Mouse (Mus musculus): ENCODE measurements around the gene B9d1. TPM values are rescaled to one million over a fixed set of nuclear protein-coding genes. Genes with fewer than 3 reads are reported as not detected.

B9d1 gene
- polyA plus RNA-seq (2016; fragmentation: Nextera tagmentation; extraction: Ambion mirVana): 37.5 and 38.5 TPM in 2 replicates

DNA sequence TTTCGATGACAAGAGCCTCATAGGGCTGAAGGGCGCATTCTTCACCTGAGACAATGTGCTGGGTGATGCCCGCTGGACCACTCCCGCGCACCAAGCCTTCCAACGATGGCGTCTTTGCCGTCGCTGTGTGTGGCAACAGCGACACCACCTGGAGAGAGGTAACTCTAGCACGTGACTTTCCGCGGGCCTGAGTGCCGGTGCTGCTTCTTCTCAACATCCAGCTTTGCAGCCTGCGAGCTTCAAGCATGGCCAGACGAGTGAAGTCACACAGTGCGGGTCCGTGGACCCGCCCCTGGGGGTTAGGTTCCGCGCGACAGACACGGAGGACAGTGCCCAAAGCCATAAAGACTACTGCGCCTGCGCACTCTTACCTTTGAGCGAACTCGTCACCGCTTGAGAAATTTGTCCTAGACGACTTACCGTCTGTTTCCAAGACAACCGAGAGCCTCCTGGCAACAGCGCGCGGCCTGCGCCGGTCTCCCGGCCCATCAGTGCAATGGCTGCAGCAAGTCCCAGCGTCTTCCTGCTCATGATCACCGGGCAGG, at the start of gene B9d1:
Gene B9d1, plus strand, starts transcription at position 432 of the 545 bp plus-strand sequence.
- Histone ChIP-seq H3K9me3 (no peaks in the 10 kb centered on the region), H3K4me1 (replicated peaks) (peaks cover 21% of the 10 kb centered on the region), H3K27me3 (no peaks in the 10 kb centered on the region), H3K9ac (replicated peaks) (peak within 1 kb of the TSS; percentile 63), H3K4me2 (peak within 1 kb of the TSS; percentile 54), H3K36me3 (peaks cover 15% of the 10 kb centered on the region; the same call in 1 of the 2 replicates), H3K4me3 (replicated peaks) (peak within 1 kb of the TSS; percentile 59), H3K27ac (peak within 1 kb of the TSS; percentile 85)
- WGBS: under 1% methylated on average over 39 of the region's 39 CpGs
- ATAC-seq (ENCODE audit: insufficient number of reproducible peaks, insufficient read depth, low FRiP score, low TSS enrichment, low read depth): peak; percentile 91

DNA sequence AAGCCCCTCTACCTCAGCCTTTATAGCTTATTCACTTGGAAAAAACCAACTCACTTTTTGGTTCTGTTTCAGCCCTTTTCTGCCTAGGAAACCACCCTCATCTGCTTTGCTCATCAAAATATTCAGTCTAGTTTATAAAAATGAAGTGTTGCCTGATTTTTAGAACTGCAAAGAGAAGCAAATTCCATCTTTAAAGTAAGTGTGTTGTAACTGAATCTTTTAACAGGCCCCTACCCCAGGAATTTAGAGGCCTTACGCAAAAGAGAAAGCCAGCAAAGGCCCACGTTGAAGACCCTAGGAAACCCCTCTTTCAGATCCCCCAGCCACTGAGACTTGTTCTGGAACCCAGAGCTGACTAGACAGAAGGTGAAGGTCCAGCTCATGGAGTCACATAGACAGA, 40.9 kb upstream of the B9d1 start:
- Histone ChIP-seq H3K27ac (0 out of 2 replicates have a peak overlapping the region, but pooled peaks have one; percentile 50), H3K4me3 (replicated peaks) (no peak overlapping the region), H3K9me3 (peaks cover 6% of the 10 kb centered on the region; the same call in 1 of the 2 replicates), H3K36me3 (no peaks in the 10 kb centered on the region), H3K27me3 (no peaks in the 10 kb centered on the region), H3K9ac (replicated peaks) (no peak overlapping the region), H3K4me2 (no peak overlapping the region), H3K4me1 (replicated peaks) (no peaks in the 10 kb centered on the region)
- no peak for ATAC-seq (ENCODE audit: insufficient number of reproducible peaks, insufficient read depth, low FRiP score, low TSS enrichment, low read depth)
- 48% methylated on average over 2 of the region's 2 CpGs for WGBS

DNA sequence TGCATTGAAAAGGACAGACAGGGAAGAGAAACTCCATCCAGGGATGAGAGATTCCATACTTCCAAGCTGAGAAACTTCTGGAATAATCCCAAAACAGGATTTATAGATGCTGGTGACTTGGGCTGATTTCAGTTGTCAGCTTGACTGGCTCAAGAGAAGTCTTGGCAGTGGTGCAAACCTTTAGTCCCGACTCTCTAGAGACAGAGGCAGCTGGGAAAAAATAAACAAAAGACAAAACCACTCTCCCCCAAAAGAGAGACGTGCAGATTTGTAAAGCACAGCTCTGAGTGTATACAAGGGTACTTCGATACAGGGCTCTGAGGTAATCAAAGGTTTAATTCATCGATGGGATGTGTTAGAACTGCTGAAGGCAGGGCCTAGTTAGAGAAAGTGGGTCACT, 39.5 kb upstream of the B9d1 start:
- Histone ChIP-seq H3K4me2 (no peak overlapping the region), H3K4me1 (replicated peaks) (no peaks in the 10 kb centered on the region), H3K9ac (replicated peaks) (no peak overlapping the region), H3K9me3 (peaks cover 1% of the 10 kb centered on the region; the same call in 1 of the 2 replicates), H3K27ac (no peak overlapping the region), H3K4me3 (replicated peaks) (no peak overlapping the region), H3K27me3 (no peaks in the 10 kb centered on the region), H3K36me3 (no peaks in the 10 kb centered on the region)
- no peak for ATAC-seq (ENCODE audit: insufficient number of reproducible peaks, insufficient read depth, low FRiP score, low TSS enrichment, low read depth)
- WGBS: 78% methylated on average over 4 of the region's 4 CpGs

DNA sequence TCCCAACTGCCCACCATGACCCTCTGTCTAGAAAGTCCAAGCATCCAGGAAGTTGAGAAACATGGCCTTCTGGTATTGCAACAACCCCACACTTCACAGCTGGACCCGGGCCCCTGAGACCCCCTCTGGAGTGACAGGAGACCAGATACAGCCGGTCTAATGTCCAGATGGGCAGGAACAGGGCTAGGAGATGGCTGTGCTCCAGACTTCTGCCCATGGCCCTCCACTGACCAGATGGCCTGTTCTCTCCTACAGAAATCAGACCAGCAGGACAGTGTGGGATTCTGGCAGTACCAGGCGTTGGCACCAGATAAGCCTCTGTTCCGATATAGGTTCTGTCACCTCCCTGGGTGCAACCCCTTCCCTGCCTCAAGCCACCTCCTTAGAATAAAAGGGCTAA, 36.4 kb upstream of the B9d1 start:
- Histone ChIP-seq H3K9me3 (no peaks in the 10 kb centered on the region), H3K4me3 (replicated peaks) (no peak overlapping the region), H3K27me3 (no peaks in the 10 kb centered on the region), H3K36me3 (no peaks in the 10 kb centered on the region), H3K4me2 (no peak overlapping the region), H3K4me1 (replicated peaks) (peaks cover 5% of the 10 kb centered on the region; the same call in 1 of the 2 replicates), H3K9ac (replicated peaks) (no peak overlapping the region), H3K27ac (no peak overlapping the region)
- WGBS: 85% methylated on average over 4 of the region's 4 CpGs
- no peak for ATAC-seq (ENCODE audit: insufficient number of reproducible peaks, insufficient read depth, low FRiP score, low TSS enrichment, low read depth)

DNA sequence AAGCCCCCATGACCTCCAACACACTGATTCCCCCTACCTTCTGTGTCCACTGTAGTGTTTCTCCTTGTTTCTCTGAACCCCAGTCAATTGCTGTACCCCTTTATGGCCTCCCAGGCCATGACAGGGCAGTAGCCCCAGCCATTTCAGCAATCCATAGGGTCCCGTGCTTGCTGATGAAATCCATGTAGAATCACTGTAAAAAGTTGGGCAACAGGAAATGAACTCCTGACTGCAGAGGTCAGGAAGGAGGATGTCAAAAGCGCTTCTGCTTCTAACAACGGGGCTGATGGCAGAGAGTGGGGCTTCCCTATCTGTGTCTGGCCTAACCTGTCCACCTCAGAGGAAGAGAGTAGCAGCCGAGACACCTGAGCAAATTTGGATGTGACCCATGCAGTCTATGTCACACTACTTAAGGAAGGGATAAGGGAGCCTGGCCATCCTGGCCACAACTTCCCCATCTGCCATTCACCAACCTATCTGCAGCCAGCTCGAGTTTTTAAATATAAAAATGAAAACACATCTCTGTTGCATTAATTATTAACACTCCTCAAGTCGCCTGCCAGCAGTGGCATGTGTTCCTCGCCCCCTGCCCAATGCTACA, 35.5 kb upstream of the B9d1 start:
- no peak overlapping the region for H3K27ac ChIP-seq
- peaks cover 5% of the 10 kb centered on the region; the same call in 1 of the 2 replicates for H3K4me1 ChIP-seq (replicated peaks)
- no peaks in the 10 kb centered on the region for H3K9me3 ChIP-seq
- 69% methylated on average over 7 of the region's 7 CpGs for WGBS
- no peaks in the 10 kb centered on the region for H3K36me3 ChIP-seq
- H3K4me3 ChIP-seq (replicated peaks): no peak overlapping the region
- no peak overlapping the region for H3K4me2 ChIP-seq
- H3K9ac ChIP-seq (replicated peaks): no peak overlapping the region
- ATAC-seq (ENCODE audit: insufficient number of reproducible peaks, insufficient read depth, low FRiP score, low TSS enrichment, low read depth): no peak
- no peaks in the 10 kb centered on the region for H3K27me3 ChIP-seq

DNA sequence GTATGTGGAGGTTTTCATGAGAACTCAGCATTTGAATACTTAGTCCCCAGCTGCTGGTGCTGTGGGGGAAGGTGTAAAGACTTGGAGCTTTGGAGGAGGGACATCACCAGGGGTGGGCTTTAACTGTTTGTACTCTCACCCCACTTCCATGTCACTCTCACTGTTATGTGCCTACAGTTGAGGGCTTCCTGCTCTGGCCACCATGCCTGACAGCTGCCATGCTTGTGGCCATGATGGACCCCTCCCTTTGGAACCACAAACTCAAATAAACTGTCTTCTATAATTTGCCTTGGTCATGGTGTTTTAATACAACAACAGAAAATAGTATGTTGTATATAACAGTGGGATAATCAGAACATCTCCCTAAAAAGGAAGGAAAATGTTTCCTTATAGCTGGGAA, 34.1 kb upstream of the B9d1 start:
- H3K27me3 ChIP-seq: no peaks in the 10 kb centered on the region
- H3K9me3 ChIP-seq: no peaks in the 10 kb centered on the region
- H3K27ac ChIP-seq: no peak overlapping the region
- no peak overlapping the region for H3K9ac ChIP-seq (replicated peaks)
- no peak for ATAC-seq (ENCODE audit: insufficient number of reproducible peaks, insufficient read depth, low FRiP score, low TSS enrichment, low read depth)
- peaks cover 5% of the 10 kb centered on the region; the same call in 1 of the 2 replicates for H3K4me1 ChIP-seq (replicated peaks)
- no peak overlapping the region for H3K4me2 ChIP-seq
- no peaks in the 10 kb centered on the region for H3K36me3 ChIP-seq
- H3K4me3 ChIP-seq (replicated peaks): no peak overlapping the region

DNA sequence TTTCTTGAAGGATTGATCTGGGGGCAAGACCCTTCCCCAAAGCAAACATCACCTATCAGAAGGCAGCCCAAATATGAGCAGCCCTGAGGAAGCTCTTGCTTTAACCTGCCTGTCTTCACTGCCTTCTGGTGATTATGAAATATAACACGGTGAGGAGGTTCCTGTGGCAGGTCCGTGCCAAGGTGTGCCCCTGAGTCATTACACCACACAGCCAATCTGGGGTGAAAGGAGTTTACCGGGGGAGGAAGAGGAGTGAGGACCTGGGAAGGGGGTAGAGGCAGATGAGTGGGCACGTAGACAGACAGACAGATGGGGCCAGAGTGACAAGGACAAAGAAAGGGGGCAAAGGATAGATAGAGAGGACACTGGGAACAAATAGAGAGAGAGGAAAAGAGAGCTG, 31.3 kb upstream of the B9d1 start:
- Histone ChIP-seq H3K27me3 (no peaks in the 10 kb centered on the region), H3K9me3 (no peaks in the 10 kb centered on the region), H3K27ac (no peak overlapping the region), H3K4me1 (replicated peaks) (peaks cover 10% of the 10 kb centered on the region), H3K4me2 (no peak overlapping the region), H3K9ac (replicated peaks) (no peak overlapping the region), H3K4me3 (replicated peaks) (no peak overlapping the region), H3K36me3 (no peaks in the 10 kb centered on the region)
- no peak for ATAC-seq (ENCODE audit: insufficient number of reproducible peaks, insufficient read depth, low FRiP score, low TSS enrichment, low read depth)
- 67% methylated on average over 4 of the region's 4 CpGs for WGBS

DNA sequence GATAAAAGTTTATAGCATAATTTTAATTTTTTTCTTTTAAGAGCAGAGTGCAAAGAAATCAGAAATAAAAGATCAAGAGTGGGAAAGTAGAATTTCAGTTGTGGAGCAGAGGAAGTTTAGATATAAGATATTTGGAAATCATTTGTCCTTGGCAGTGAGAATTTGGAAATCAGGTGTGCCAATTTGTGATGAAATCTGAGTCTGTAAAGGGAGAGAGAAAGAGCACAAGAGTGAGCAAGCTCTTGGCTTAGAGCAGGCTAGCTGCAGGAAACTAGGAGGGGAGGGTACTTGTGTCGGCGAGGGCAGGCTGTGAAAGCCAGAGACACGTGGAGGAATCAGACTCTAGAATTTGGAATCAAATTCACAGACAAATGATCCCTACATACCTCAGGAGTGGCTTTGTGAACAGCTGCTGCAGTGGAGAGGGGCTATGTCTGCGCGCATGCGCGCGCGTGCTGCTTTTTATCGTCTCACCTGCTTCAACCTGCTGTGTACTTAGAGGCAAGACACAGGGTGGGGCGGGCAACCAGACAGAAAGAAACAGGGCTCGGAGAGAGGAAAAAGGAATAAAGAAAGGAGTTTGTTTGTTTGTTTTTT, 28.1 kb upstream of the B9d1 start:
- no peaks in the 10 kb centered on the region for H3K9me3 ChIP-seq
- H3K4me2 ChIP-seq: peak overlapping the region; percentile 13
- H3K4me3 ChIP-seq (replicated peaks): no peak overlapping the region
- no peak for ATAC-seq (ENCODE audit: insufficient number of reproducible peaks, insufficient read depth, low FRiP score, low TSS enrichment, low read depth)
- H3K36me3 ChIP-seq: no peaks in the 10 kb centered on the region
- peaks cover 18% of the 10 kb centered on the region for H3K4me1 ChIP-seq (replicated peaks)
- no peaks in the 10 kb centered on the region for H3K27me3 ChIP-seq
- no peak overlapping the region for H3K9ac ChIP-seq (replicated peaks)
- no peak overlapping the region for H3K27ac ChIP-seq
- WGBS: 43% methylated on average over 12 of the region's 12 CpGs

DNA sequence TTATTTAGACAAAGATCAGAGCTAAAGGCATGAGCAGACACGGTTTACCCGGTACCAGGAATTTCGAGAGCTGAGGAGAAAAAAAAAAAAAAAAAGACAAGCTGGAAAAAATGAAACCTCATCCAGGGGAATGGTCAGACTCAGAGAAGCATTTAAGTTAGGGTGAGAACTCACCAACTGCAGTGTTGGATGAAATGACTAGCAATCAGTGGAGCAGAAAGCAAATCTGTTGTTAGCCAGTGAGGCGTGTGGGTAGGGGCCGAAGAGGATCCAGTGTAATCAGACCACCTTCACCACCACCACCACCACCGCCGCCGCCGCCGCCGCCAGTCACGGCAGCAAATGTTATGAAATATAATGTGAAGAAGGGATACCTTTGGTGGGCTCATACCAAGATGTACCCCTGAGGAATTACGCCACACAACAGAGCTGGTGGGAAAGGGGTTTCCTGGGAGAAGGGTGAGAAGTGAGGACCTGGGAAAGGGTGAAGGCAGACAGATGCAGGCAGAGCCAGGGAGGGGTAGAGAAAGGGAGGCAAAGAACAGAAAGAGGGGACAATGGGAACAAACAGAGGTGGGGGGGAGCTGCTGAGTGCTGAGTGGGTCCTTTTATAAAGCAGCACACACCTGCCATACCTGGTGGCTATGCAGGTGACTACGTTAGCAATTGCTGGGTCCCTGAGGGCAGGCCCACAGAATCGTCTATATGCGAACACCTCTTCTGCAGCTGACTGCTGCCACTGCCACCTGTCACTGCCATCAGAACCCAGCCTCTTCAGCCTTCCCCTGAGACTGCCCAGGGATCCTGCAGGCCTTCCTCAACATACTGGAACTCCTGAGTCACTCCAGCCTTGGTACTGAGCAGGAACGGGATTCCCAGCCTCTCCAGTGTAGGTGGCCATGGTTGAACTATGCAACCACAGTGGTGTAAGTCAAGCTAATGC, 27.1 kb upstream of the B9d1 start:
- ATAC-seq (ENCODE audit: insufficient number of reproducible peaks, insufficient read depth, low FRiP score, low TSS enrichment, low read depth): no peak
- H3K4me3 ChIP-seq (replicated peaks): no peak overlapping the region
- H3K9me3 ChIP-seq: no peaks in the 10 kb centered on the region
- H3K9ac ChIP-seq (replicated peaks): no peak overlapping the region
- H3K4me1 ChIP-seq (replicated peaks): peaks cover 21% of the 10 kb centered on the region
- no peaks in the 10 kb centered on the region for H3K36me3 ChIP-seq
- 69% methylated on average over 17 of the region's 17 CpGs for WGBS
- H3K27me3 ChIP-seq: no peaks in the 10 kb centered on the region
- no peak overlapping the region for H3K27ac ChIP-seq
- no peak overlapping the region for H3K4me2 ChIP-seq

DNA sequence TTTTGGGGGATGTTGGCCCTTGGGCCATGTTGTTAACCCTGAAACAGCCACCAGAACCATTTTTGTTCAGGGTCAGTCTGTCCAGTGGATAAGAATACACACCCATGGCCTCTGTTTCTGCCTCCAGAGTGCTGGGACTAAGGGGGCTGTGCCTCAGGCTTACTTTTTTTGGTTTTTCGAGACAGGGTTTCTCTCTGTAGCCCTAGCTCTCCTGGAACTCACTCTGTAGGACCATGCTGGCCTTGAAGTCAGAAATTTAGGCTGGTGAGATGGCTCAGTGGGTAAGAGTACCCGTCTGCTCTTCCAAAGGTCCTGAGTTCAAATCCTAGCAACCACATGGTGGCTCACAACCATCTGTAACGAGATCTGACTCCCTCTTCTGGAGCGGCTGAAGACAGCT, 26.2 kb upstream of the B9d1 start:
- Histone ChIP-seq H3K4me1 (replicated peaks) (peaks cover 31% of the 10 kb centered on the region), H3K9ac (replicated peaks) (no peak overlapping the region), H3K4me3 (replicated peaks) (no peak overlapping the region), H3K4me2 (no peak overlapping the region), H3K36me3 (no peaks in the 10 kb centered on the region), H3K27me3 (no peaks in the 10 kb centered on the region), H3K9me3 (no peaks in the 10 kb centered on the region), H3K27ac (no peak overlapping the region)
- ATAC-seq (ENCODE audit: insufficient number of reproducible peaks, insufficient read depth, low FRiP score, low TSS enrichment, low read depth): no peak
- WGBS: 86% methylated on average over 4 of the region's 4 CpGs
